Mouse (Mus musculus): ENCODE measurements at regions not wholly inside any gene's neighbourhood (a gene's known extent, or its start where the extent isn't known, plus 50 kb on each side); places are given as distances from the start of the nearest gene placed in this dataset.
A peak's percentile ranks its signal among the peaks of the same experiment; 100 is the strongest.

- H3K4me3 ChIP-seq (ENCODE audit: low read length), result no peak overlapping the region
- no peak overlapping the region for H3K27ac ChIP-seq (ENCODE audit: low read depth, low read length)
- no peaks in the 10 kb centered on the region for H3K4me1 ChIP-seq (ENCODE audit: control insufficient read depth, insufficient read depth, low read length)
- H3K9ac ChIP-seq (ENCODE audit: low read depth, low read length), result no peak overlapping the region
- no peak for ATAC-seq (ENCODE audit: low FRiP score, low TSS enrichment)
- H3K4me2 ChIP-seq (replicated peaks; ENCODE audit: low read depth, low read length), result no peak overlapping the region
- H3K36me3 ChIP-seq (ENCODE audit: control insufficient read depth, insufficient read depth, low read length), result no peaks in the 10 kb centered on the region
- no peaks in the 10 kb centered on the region for H3K27me3 ChIP-seq (ENCODE audit: control insufficient read depth, insufficient read depth, low read length)
- 66% methylated on average over 1 of the region's 1 CpGs for WGBS
- no peaks in the 10 kb centered on the region for H3K9me3 ChIP-seq (ENCODE audit: control insufficient read depth, low read length)
Measured at GRCm38 (mm10) chr10:105034711-105035386, 539.4 kb downstream of the Tmtc2 start.

- Histone ChIP-seq H3K9me3 (ENCODE audit: control insufficient read depth, low read length) (no peaks in the 10 kb centered on the region), H3K36me3 (ENCODE audit: control insufficient read depth, insufficient read depth, low read length) (no peaks in the 10 kb centered on the region), H3K4me2 (replicated peaks; ENCODE audit: low read depth, low read length) (no peak overlapping the region)
Measured at GRCm38 (mm10) chr10:105020471-105021120, 553.7 kb downstream of the Tmtc2 start.

GRCm38 (mm10) chr10:105019774-105020470, 554.3 kb downstream of the Tmtc2 start:
- 48% methylated on average over 11 of the region's 11 CpGs for WGBS
- Histone ChIP-seq H3K4me3 (ENCODE audit: low read length) (no peak overlapping the region), H3K9me3 (ENCODE audit: control insufficient read depth, low read length) (no peaks in the 10 kb centered on the region), H3K27me3 (ENCODE audit: control insufficient read depth, insufficient read depth, low read length) (no peaks in the 10 kb centered on the region), H3K9ac (ENCODE audit: low read depth, low read length) (no peak overlapping the region), H3K36me3 (ENCODE audit: control insufficient read depth, insufficient read depth, low read length) (no peaks in the 10 kb centered on the region), H3K27ac (ENCODE audit: low read depth, low read length) (no peak overlapping the region), H3K4me2 (replicated peaks; ENCODE audit: low read depth, low read length) (no peak overlapping the region), H3K4me1 (ENCODE audit: control insufficient read depth, insufficient read depth, low read length) (no peaks in the 10 kb centered on the region)
- ATAC-seq (ENCODE audit: low FRiP score, low TSS enrichment), result peak; percentile 35; the same call in 1 of the 2 replicates

More at GRCm38 (mm10) chr10:105020471-105021120, 553.7 kb downstream of the Tmtc2 start:
- Histone ChIP-seq H3K4me1 (ENCODE audit: control insufficient read depth, insufficient read depth, low read length) (no peaks in the 10 kb centered on the region), H3K27ac (ENCODE audit: low read depth, low read length) (no peak overlapping the region), H3K4me3 (ENCODE audit: low read length) (no peak overlapping the region), H3K9ac (ENCODE audit: low read depth, low read length) (no peak overlapping the region), H3K27me3 (ENCODE audit: control insufficient read depth, insufficient read depth, low read length) (no peaks in the 10 kb centered on the region)
- ATAC-seq (ENCODE audit: low FRiP score, low TSS enrichment), result no peak
- 63% methylated on average over 14 of the region's 14 CpGs for WGBS
